Mouse (Mus musculus): ENCODE data around the gene Park7.
"Not testable (repeated sequence)": the region's sequence is repeated elsewhere in the genome, so short reads cannot be mapped to it uniquely, and the experiment has no call there.

Gene Park7

DNA sequence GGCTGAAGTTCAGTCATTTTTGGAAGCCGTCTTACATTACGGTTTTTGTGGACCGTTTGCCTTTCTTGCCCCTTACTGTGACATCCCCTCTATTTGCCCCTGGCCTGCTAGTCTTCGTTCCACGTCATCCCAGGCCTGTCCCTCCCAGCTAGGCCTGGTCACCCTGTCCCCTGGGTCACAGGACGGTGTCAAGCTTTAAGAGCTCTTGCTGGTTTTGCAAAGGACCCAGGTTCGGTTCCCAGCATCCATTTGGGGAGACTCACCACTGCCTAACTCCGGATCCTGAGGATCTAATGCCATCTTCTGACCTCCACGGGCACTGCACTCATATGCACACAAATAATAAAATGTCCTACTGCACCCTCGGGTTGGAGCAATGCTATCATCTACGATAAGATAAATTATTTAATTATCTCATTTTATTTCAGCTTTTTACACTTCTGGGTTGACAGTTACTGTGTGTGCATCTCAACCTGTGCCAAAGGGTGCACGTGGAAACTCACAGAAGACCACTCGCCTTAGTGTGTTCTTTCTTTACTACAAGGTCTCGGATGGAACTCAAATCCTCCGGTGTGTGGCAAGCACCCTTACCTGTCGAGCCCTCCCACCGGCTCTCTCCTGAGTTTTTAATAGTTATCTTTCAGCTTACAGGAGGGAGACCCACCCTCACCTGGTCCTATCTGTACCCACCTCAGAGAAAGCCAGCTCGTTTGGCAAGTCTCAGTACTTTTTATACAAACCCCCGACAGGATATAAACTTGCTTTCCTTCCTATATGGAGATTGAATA lies 3.9 kb downstream of the Park7 start:
- DNase-seq = peak; percentile 22

DNA sequence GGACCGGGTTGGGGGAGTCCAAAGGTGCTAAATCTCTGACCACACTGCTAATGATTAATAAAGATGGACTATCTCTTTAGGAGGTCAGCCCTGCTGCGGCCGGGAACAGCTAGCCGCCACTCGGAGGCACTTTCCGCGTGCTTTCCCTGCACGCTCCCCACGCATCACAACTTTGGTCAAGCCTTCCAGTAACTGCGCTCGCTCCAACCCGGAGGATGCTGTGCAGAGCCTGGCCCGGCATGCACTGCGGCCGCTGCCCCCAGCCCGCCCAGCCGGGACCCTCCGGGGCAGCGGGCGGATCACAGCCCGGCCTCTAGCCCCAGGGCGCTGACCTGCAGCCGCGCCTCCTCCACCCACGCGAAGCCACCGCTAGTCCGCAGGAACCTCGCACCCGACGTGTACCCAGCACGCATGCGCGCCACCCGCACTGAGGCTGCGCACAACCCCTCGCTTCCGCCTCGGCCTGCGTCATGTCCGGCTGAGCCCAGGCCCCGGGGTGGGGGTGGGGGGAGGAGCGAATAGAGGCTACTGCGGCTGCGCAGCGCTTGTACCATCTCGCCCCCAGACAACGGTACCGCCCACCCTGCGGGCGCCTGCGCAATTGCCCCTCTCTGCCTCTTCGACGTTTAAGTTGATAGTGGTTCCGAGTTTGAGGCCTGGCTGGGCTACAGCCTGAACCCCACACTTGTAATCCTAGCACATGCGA lies 4.6 kb downstream of the Park7 start:
- DNase-seq = peak; percentile 99

DNA sequence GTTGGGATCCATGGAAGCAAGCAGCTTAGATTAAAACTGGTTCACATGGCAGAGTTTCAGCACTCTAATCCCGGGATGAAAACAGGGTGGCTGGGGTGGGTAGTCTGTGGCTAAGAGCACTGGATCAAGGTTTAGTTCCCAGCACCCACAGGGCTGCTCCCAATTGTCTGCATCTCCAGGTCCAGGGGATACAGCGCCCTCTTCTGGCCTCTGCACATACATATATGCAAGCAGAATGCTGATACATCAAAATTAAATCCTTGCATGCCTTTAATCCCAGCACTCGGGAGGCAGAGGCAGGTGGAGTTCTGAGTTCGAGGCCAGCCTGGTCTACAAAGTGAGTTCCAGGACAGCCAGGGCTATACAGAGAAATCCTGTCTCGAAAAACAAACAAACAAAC lies 5.7 kb downstream of the Park7 start:
- peak; percentile 62 for DNase-seq

- DNase-seq = no peak
Observed at GRCm38 (mm10) chr4:150907099-150907498, 7.1 kb downstream of the Park7 start.

DNA sequence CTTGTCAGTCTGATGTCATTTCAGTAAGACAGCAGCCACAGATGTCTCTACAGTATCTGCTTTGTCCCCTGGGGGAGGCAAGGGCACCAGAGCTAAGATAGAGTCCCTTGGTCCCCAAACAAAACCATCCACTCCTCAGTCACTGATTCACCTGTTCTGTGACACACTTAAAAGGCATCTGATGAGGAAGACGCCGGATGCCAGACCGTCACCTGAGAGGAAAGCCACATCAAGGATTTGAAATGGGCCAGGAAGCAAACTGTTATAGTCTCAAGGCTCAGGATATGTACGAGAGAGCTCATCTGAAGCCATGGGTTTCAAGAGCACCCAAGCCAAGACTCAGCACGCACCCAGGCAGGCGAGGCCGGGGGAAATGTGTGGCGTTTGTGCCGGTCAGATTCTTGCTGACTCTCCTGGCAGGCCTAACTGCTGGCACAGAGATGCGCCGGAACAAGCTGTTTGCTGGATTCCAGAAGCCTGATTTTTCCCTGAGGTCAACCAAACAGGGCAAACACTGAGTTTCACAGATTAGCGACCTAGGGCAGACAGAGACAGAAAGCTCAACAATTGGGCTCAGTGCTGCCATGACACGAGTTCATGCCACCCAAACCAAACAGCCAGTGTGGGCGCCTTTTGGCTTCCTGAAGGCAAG lies 11.0 kb downstream of the Park7 start:
- DNase-seq = no peak

DNA sequence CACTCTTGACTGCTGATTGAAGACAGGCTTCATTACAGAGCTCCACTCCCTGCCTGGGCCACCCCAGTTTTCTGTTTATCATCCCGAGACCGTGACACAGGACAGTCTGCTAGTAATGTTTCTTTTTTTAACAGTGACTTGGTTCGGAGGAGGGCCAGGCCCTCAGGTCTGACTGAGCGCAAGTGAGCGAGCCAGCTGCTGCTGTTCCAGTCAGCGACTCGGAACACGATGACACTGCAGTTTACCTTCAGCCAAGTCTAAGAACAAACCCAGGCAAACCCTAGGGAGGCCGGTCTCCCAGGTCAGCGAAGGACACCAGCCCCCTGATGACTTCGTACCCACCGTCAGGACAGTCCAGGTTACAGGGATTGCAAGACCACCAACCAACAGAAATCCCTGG lies 12.2 kb downstream of the Park7 start:
- DNase-seq = no peak

DNA sequence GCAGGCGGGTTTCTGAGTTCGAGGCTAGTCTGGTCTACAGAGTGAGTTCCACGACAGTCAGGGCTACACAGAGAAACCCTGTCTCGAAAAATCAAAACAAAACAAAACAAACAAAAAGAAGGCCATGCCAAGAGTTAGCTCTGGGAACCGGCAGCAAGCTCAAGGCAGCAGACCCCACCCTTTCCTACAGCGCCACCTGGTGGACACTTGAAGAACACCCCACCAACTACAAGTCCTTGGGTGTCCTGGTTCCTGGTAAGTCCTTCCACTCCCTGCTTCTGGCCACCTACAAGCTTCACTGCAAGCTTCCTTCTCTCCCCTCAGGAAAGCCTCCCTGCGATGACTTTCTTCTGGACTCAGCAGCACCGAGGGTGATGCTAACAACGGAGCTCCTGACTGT lies 12.6 kb downstream of the Park7 start:
- peak; percentile 81 for DNase-seq

- DNase-seq = no peak
Observed at GRCm38 (mm10) chr4:150900486-150900885, 13.8 kb downstream of the Park7 start.

DNA sequence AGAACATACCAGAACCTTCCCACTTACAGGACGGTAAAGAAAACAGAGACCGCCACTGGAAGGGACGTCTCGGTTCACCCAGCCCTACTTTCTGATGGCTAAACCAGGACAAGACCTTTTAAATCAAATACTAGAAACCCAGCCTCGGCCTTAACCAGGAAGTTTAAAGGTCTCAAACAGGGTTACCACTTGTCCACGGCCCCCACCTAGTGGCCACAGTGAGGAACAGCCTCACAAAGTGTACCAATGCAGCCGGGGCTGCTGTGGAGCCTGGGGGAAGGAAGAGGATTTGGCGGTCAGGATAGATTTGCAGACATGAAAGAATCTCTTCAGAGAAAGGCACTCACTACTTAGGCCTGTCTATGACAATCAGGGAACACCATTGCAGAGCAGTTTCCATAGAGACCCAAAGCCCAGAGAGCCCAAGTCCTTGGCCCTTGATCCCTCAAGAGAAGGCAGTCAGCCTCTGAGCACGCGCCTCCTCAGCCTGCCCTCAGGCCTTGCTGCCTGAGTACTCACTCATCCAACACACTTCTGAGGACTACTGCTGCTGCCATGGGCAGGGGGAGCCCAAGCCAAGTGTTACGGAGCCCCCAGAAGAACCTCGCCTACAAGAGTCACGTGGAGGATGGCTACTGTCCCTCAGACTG lies 15.4 kb downstream of the Park7 start:
- DNase-seq = peak; percentile 77

DNA sequence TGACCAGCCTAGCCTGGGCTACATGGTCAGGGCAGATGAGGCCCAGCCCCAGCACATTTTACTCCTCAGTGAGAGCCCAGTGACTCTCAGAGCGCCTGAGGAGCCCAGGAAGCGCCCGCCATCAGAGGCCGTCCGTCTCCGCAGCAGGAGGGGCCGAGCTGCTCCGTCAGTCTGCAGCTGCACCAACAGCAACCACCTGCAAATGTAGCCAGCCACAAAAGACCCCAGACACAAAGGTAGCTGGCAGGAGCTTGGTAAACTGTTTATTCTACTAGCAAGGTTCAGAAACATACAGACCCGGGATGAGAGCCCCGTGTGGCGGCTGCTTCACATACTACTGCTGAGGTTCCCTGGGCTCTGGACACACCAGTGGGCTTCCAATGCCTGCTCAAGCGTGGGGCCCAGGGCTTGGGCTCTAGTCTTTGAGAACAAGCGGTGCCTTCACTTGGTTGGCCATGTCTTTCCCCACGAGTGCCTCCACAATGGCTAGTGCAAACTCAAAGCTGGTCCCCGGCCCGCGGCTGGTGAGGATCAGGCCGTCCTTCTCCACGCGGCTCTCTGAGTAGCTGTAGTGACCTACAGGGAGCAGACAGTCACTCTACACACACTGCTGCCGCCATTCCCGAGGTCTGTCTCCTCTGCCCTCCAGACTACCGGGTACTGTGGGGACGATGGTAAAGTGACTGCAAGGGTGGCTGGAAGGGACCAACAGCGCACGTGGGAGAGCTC lies 17.2 kb downstream of the Park7 start:
- DNase-seq = no peak

DNA sequence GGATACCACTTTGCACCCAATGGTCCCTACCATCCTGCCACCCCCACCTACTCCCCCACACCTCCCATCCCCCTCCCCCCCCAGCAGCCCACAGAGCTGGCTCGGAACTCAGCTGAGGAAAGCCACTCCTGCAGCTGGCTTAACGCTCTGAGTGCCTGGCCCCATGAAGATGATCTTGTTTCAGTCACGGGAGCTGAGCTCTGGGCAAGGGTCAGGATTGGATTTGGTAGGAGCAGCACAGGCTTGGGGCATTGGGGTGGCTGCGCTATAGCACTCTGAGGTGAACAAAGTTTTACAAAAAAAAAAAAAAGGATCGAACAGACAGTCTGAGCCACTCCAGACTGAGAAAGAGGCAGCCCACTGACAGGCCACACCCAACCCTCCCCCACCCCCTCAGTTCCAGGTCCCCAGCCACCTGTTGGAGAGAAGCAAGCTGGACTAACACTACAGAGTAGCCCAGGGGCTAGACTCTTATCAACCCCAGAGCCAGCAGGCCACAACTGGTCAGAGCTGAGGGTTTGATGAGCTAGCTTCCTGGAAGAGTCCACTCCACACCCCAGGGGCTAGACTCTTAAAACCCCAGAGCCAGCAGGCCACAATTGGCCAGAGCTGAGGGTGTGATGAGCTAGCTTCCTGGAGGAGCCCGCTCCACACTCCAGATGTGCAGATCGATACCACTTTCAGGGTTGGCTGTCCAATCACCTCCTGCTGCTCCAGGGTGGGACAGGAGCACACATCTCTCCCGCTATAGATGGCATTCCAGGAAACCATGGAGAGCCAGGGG lies 19.3 kb downstream of the Park7 start:
- DNase-seq = no peak

- no peak for DNase-seq
Observed at GRCm38 (mm10) chr4:150891308-150891707, 22.9 kb downstream of the Park7 start.

DNA sequence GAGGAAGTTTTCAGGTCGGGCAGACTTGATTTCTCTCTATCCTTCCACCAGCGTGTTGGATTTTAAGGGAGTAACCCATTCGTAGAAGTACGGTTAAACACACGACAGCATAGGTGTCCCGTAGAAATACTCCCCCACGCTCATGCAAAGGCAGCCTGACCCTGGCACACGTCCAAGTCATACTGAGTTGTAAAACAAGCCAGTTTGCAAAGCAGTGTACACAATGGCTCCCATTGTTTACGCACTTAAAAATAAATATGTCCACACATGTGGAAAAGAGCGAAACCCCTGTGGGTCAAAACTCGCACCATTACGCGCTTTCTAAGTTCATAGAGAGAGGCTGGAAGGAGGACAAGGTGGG lies 24.3 kb downstream of the Park7 start:
- peak; percentile 47 for DNase-seq

DNA sequence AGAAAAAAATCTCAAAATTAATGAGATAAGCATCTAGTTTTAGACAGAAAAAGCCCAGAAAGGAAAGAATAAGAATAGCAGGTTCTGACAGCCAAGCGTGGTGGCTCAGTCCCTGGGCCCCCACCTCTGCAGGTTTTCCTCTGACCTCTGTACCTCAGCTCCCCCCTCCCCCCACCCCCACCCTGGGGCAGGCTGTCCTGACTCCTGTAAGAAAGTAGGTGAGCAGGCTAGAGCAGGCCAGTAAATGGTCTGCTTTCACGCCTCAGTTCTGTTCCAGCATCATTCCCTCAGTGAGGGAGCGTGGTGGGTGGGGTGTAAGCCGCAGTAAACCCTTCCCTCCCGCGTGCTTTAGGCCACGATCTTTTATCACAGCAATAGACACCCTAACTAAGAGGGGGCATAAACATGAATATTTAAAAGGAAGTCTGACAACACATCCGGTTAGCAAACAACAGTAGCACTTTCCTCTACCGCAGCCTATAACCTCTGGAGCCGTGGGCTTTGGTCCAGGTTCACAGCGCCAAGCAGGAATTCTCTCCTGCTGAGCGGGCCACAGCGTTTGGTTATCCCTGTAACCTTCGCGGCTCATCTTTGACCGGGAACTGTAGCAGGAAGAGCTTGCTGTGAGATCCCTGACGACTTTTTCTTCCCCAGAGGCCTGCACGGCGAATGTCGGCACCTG lies 24.8 kb downstream of the Park7 start:
- DNase-seq = peak; percentile 30

GRCm38 (mm10) chr4:150888492-150888891 lies 25.7 kb downstream of the Park7 start:
- DNase-seq = no peak

DNA sequence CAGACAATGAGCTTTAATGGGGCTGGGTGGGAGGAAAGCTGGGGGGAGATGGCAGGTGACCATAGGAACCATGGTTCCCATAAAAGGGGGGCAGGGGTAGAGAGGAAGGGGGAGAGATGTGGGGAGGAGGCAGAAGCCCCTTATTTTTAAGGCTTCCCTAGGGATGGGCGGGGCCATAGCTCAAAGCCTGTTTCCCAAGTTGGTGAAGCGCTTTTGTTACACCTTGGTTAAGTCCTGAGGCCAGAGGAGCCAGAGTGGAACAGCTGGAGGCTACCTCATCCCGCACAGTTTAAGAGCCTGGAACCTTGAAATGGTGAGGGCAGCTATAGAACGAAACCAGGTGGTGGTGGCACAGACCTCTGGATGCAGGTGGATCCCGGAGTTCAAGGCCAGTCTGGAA lies 26.3 kb downstream of the Park7 start:
- no peak for DNase-seq

DNA sequence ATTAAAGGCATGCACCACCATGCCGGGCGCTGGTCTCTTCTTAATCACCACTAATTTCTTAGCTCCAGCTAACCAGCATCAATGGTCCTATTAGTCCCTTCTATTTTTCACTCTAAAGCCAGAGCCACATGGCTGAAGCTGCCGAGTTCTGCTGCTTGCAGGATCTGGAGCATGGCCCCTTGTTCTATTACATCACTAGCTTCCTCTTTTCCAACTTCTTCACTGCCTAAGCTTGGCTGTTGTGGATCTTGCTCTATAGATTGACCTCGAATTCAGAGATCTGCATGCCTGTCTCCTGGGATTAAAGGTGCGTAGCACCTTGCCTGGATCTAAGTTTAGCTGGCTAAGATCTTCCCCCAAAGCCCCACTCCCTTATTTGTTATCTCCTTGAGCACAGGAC lies 31.6 kb downstream of the Park7 start:
- no peak for DNase-seq

- no peak for DNase-seq
Observed at GRCm38 (mm10) chr4:150880364-150880763, 33.9 kb downstream of the Park7 start.

DNA sequence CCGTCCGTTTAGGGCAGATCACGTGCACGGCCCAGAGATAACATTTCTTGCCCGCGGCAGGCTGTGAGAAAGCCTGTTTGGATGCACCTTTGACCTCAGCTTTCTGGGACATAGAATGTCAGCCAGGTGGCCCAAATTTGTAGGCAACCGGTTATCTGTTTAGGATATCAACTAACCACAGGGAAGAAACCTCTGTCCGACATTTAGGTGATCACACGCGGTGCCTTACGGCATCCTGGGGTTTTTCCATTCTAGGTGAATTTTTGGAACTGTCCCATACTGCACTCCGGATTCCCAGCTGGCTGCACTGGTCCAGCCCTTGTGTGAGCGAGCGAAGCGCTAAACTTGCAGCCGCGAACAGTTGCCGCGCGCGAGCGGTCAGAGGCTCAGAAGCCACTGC lies 34.6 kb downstream of the Park7 start:
- DNase-seq = no peak

DNA sequence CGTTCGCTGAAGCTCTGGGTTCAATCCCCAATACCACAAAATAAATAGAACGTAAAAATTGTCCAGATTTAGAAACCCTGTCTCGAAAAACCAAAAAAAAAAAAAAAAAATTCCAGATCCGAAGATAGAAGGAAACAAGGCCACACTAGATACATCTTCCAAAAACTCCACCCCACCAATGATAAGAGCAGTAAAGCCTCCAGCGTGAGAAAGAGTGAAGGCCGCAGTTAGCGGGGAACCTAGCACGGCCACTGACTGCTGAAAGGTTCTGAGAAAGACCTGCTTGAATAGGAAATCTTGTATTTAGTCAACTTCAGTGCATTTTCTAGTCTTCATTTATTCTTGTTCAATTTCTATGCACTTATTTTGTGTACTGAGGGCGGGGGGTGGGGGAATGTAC lies 38.8 kb downstream of the Park7 start:
- no peak for DNase-seq

- not testable (repeated sequence) for DNase-seq
Observed at GRCm38 (mm10) chr4:150874416-150874815, 39.8 kb downstream of the Park7 start.

Data from liver (tissue).